Mouse (Mus musculus): ENCODE measurements around the gene Ahr.

Gene Ahr

GRCm38 (mm10) chr12:35503586-35503985, 31.3 kb downstream of the Ahr start:
- DNase-seq (ENCODE audit: low read depth, low spot score): peak; percentile 77

DNA sequence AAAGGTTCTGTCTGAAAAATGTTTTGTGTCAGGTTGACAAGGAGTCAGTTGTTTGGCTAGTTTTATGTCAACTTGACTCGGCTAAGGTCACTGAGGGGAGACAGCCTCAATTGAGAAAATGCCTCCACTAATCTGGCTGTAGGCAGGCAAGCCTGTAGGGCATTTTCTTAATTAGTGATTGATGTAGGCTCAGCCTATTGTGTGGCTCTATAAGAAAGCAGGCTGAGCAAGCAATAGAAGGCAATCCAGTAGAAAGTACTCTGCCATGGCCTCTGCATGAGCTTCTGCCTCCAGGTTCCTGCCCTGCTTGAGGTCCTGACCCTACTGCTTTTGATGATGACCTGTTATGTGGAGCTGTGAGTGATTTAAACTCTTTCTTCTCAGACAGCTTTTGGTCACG, 33.4 kb downstream of the Ahr start:
- no peak for DNase-seq (ENCODE audit: low read depth, low spot score)

DNA sequence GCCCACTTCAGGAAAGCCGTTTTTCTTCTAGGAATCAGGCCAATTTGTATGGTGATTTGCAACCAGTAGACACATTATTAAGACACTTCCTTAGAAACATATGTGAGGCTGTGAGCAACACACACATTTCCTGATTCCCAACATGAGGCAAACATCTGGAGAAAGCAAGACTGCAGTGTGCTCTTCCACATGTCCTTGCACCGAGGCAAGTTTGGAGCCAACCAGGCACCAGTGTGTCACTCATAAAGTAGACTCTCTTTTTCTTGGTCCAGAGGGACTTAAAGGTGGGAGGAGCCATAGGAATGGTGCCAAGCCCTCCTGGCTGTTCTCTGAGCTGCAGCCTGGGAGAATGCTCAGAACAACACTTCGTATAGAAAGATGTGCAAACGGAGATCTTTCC, 39.6 kb downstream of the Ahr start:
- DNase-seq (ENCODE audit: low read depth, low spot score): no peak

- DNase-seq (ENCODE audit: low read depth, low spot score): no peak
Observed at GRCm38 (mm10) chr12:35480764-35481163, 54.1 kb downstream of the Ahr start.

DNA sequence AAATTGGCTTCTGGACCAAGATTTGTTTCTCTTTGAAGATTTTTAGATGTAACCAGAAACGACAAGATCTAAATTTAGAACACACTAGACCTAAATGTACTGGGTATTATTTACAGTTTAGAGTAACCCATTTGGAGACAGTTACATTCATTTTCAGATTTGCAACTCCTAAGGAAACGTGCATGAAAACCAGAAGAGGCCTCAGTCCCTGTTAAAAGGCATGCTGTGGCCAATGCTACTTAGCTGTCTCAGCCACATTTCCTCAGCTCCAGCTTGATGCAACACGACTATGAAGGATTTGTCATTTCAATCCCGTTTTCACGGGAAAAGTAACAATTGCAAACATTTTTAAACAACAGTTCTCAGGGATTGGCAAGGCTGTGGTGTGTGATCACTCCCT, 55.9 kb downstream of the Ahr start:
- no peak for DNase-seq (ENCODE audit: low read depth, low spot score)

DNA sequence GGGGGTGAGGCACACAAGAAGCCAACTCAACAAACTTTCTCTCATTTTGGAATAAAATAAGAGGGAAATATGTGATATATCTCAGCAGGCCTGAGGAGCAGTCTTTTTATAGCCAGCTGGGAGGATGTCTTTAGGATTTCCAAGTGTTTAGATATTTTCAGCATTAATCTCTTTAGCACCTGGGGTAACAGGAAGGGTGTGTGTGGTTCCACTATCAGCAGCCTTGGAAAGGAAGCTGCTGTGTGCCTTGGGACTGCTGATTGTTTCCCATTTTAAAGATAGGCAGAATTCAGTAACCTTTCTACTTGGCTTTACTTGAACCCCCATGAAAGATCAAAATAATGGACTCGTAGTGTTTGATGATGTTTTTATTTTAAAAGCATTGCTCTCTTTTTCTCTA, 71.4 kb downstream of the Ahr start:
- no peak for DNase-seq (ENCODE audit: low read depth, low spot score)

- no peak for DNase-seq (ENCODE audit: low read depth, low spot score)
Observed at GRCm38 (mm10) chr12:35462667-35463066, 72.2 kb downstream of the Ahr start.

DNA sequence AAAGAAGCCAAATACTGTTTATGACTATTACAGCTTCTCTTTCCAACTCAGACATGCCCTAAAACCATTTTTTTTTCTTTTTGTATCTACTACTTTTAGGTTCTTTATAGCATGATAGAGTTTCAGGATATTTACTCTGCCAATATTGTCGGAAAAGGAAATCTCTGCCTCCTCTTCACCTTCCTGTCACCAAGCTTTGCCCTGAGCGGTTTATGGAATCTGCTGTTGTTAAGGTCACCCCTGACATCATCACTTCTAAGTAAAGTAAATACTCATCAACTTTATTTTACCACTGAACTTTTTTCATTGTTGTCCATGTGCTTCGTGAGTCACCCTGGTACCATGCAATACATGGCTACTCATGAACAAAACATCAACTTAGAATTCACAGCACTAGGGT, 75.2 kb downstream of the Ahr start:
- no peak for DNase-seq (ENCODE audit: low read depth, low spot score)
